Mouse (Mus musculus) embryo, embryonic 10 days (tissue): Measurements from ENCODE around the gene Zfp131.

Experiments
- DNase-seq: peaks from one replicate; pipeline ENCODE4 v3.0.0-alpha.2; 2015; ENCODE audit warnings: low spot score

Gene Zfp131

GRCm38 (mm10) chr13:119755141-119755547, 35.5 kb downstream of the Zfp131 start:
- DNase-seq: no peak

- no peak for DNase-seq
Observed at GRCm38 (mm10) chr13:119754635-119755020, 36.1 kb downstream of the Zfp131 start.

- DNase-seq: peak; percentile 18
Observed at GRCm38 (mm10) chr13:119753859-119754634, 36.6 kb downstream of the Zfp131 start.

GRCm38 (mm10) chr13:119746930-119747329, 43.8 kb downstream of the Zfp131 start:
- no peak for DNase-seq

- DNase-seq: no peak
Observed at GRCm38 (mm10) chr13:119743470-119743869, 47.2 kb downstream of the Zfp131 start.

- DNase-seq: no peak
Observed at GRCm38 (mm10) chr13:119742711-119743415, 47.8 kb downstream of the Zfp131 start.

- DNase-seq: peak; percentile 31
Observed at GRCm38 (mm10) chr13:119741390-119742237, 49.1 kb downstream of the Zfp131 start.

GRCm38 (mm10) chr13:119731448-119731847, 59.2 kb downstream of the Zfp131 start:
- DNase-seq: no peak

GRCm38 (mm10) chr13:119729406-119729805, 61.3 kb downstream of the Zfp131 start:
- no peak for DNase-seq

GRCm38 (mm10) chr13:119727608-119728387, 62.9 kb downstream of the Zfp131 start:
- no peak for DNase-seq

- no peak for DNase-seq
Observed at GRCm38 (mm10) chr13:119724541-119724940, 66.1 kb downstream of the Zfp131 start.

- DNase-seq: no peak
Observed at GRCm38 (mm10) chr13:119723368-119723767, 67.3 kb downstream of the Zfp131 start.

- DNase-seq: no peak
Observed at GRCm38 (mm10) chr13:119722447-119722846, 68.2 kb downstream of the Zfp131 start.

GRCm38 (mm10) chr13:119716105-119716504, 74.6 kb downstream of the Zfp131 start:
- no peak for DNase-seq
